Mouse (Mus musculus) limb, embryonic 12.5 days (tissue): ENCODE results near the gene Gzmg. TPM values are rescaled to one million over a fixed set of nuclear protein-coding genes. Genes with fewer than 3 reads are reported as not detected.
"Not testable (repeated sequence)": the region's sequence is repeated elsewhere in the genome, so short reads cannot be mapped to it uniquely, and the experiment has no call there.

ENCODE experiments used
- ATAC-seq: fragments of 200-750 bp; cut with Nextera tagmentation; 2 replicates; pipeline ENCODE4 v1.8.0; 2017; ENCODE audit warnings: low read depth, moderate TSS enrichment; ENCODE audit not compliant: insufficient number of reproducible peaks, insufficient read depth, low FRiP score, low TSS enrichment
- H3K27ac ChIP-seq: fragments of 300-500 bp; sonication (generic); 2 replicates; pipeline ENCODE4 v1.5.1; 2016; ENCODE audit warnings: mild to moderate bottlenecking, moderate library complexity
- H3K27me3 ChIP-seq: fragments of 300-500 bp; sonication (generic); 2 replicates; pipeline ENCODE4 v1.6.1; 2016; ENCODE audit warnings: mild to moderate bottlenecking, moderate library complexity
- H3K36me3 ChIP-seq: fragments of 300-500 bp; sonication (generic); 2 replicates; pipeline ENCODE4 v1.6.1; 2016; ENCODE audit warnings: mild to moderate bottlenecking, moderate library complexity
- H3K4me1 ChIP-seq: fragments of 300-500 bp; sonication (generic); replicated peaks from 2 replicates; pipeline ENCODE4 v1.6.1; 2016
- H3K4me2 ChIP-seq: fragments of 300-500 bp; sonication (generic); 2 replicates; pipeline ENCODE4 v1.6.1; 2016; ENCODE audit warnings: mild to moderate bottlenecking, moderate library complexity
- H3K4me3 ChIP-seq: fragments of 300-500 bp; sonication (generic); replicated peaks from 2 replicates; pipeline ENCODE4 v1.5.1; 2016; ENCODE audit warnings: mild to moderate bottlenecking
- H3K9ac ChIP-seq: fragments of 300-500 bp; sonication (generic); replicated peaks from 2 replicates; pipeline ENCODE4 v1.6.1; 2016; ENCODE audit warnings: mild to moderate bottlenecking, moderate library complexity
- H3K9me3 ChIP-seq: fragments of 300-500 bp; sonication (generic); 2 replicates; pipeline ENCODE4 v1.6.1; 2016; ENCODE audit warnings: mild to moderate bottlenecking, moderate library complexity
- WGBS: fragments of 180-500 bp; shearing (Covaris S2); methylation state at CpG from one replicate; pipeline ENCODE4 v1.1.7; 2016; 5-methylcytosine and 5-hydroxymethylcytosine counted together
- polyA plus RNA-seq: library from polyadenylated mRNA; unstranded; fragments of >200 nt; fragmentation: Nextera tagmentation; extraction: Ambion mirVana; gene quantifications from 2 replicates; pipeline ENCODE4 v1.2.1, GENCODE M21; 2016

Gzmg gene
- polyA plus RNA-seq = not detected in 2 replicates

DNA sequence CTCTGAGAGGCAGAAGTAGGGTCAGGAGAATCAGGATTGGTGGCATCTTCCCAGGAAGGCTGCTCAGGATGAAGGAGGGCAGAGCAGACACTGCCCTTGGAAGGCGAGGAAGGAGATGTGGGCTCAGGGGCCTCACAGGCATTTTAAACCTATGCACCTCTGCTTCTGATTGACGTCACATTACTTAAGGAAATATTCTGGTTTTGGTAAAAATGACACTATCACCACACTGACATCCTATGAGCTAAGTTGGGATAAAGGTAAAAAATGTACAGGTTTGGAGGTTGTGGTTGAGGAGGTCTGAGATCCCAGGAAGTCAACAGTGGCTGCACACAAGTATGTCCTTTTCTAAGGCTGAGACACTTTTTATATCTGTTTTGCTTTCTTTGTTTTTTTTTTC is at the start of gene Gzmg:
Gene Gzmg, minus strand, starts transcription at position 101 of the 400 bp plus-strand sequence.
- H3K9me3 ChIP-seq, H3K36me3 ChIP-seq, H3K4me3 ChIP-seq, H3K9ac ChIP-seq, H3K4me2 ChIP-seq, ATAC-seq, H3K27ac ChIP-seq, H3K4me1 ChIP-seq, H3K27me3 ChIP-seq: not testable (repeated sequence)
- WGBS = 93% methylated on average over 2 of the region's 2 CpGs

DNA sequence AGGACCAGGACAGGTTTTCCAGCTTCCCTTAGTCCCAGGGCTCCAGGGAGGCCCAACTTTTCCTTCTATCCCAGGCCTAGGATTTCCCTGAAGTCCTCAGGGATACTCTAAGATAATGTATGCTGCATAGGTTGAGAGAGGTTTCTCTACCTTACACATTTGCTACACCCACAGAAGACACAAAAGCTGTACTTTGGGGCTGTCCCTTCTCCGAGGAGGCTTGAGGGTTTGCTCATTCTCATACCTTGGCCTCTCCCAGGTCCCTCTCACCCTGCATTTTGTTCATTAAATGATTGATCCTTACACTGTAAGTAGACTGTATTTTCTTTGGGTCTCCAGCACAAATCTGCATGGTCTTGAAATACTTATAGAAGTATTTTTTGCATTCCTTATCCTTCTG is 46.2 kb upstream of the Gzmg start:
- H3K4me3 ChIP-seq = no peak overlapping the region
- H3K4me1 ChIP-seq = no peaks in the 10 kb centered on the region
- 83% methylated on average over 1 of the region's 1 CpGs for WGBS
- no peaks in the 10 kb centered on the region for H3K27me3 ChIP-seq
- no peaks in the 10 kb centered on the region for H3K9me3 ChIP-seq
- no peak overlapping the region for H3K27ac ChIP-seq
- H3K9ac ChIP-seq = no peak overlapping the region
- ATAC-seq = no peak
- H3K4me2 ChIP-seq = no peak overlapping the region
- H3K36me3 ChIP-seq = no peaks in the 10 kb centered on the region

DNA sequence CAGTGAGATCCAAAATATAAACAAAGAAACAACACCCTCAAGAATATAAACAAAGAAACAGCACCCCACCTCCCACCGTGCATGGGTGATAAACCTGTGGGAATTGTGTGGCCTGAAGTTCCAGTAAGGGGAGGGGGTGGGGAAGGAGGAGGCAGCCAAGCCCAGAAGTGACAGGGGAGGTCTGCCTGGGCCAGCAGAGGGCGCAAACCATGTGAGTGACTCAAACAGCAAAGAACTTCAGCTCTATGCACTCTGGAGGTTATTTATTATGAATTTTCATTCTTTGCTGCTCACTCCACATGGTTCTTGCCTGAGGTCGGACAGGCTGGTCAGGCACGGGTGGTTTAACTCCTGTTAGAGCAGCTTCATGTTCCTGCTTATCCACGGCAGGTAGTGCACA is 45.6 kb upstream of the Gzmg start:
- not testable (repeated sequence) for ATAC-seq

DNA sequence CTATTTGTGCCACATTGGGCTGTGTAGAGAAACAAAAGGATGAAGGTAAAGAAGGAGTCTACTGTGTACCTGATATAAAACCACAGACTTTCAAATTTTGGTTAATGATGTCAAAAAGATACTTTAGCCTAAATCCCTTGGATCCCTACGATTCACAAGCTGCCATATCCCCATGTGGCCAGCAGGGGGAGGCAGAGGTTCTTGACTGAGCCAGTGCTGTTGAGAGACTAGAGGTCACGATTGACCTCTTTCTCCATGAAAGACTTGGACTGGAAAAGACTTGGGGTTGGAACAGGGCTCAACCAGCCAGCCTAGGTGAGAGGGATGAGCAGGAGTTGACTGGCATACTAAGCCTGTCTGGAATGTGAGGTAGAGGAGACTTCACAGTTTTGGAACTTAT is 44.6 kb upstream of the Gzmg start:
- no peak overlapping the region for H3K27ac ChIP-seq
- H3K4me3 ChIP-seq = no peak overlapping the region
- no peak overlapping the region for H3K9ac ChIP-seq
- WGBS = 4% methylated on average over 2 of the region's 2 CpGs
- no peaks in the 10 kb centered on the region for H3K9me3 ChIP-seq
- no peaks in the 10 kb centered on the region for H3K36me3 ChIP-seq
- H3K4me2 ChIP-seq = no peak overlapping the region
- ATAC-seq = no peak
- H3K27me3 ChIP-seq = no peaks in the 10 kb centered on the region
- no peaks in the 10 kb centered on the region for H3K4me1 ChIP-seq

More for the DNA sequence above, 45.6 kb upstream of the Gzmg start:
- H3K27ac ChIP-seq, H3K9ac ChIP-seq, H3K27me3 ChIP-seq, H3K4me3 ChIP-seq, H3K36me3 ChIP-seq, H3K9me3 ChIP-seq, H3K4me1 ChIP-seq, H3K4me2 ChIP-seq: not testable (repeated sequence)
- 34% methylated on average over 5 of the region's 5 CpGs for WGBS

DNA sequence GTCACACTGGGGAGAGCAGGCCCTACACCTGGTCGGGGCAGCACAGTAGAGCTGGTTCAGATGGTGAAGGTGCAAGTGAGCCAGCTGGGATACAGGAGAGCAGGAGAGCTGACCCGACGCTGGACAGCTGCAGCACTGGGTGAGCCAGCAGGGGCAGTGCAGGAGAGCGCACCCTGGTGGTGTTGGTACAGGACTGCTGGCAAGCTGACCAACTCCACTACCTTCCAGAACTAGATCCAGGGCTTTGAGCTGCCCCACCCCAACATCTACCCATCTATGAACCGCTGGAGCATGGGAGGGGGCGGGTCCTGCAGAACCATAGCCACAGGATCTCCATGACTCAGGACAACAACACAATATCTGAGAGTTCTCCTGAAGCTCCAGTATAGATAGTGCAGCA is 27.6 kb upstream of the Gzmg start:
- no peak overlapping the region for H3K27ac ChIP-seq
- H3K9me3 ChIP-seq = no peaks in the 10 kb centered on the region
- H3K36me3 ChIP-seq = no peaks in the 10 kb centered on the region
- no peaks in the 10 kb centered on the region for H3K4me1 ChIP-seq
- H3K4me3 ChIP-seq = no peak overlapping the region
- WGBS = 57% methylated on average over 6 of the region's 6 CpGs
- ATAC-seq = no peak
- H3K4me2 ChIP-seq = no peak overlapping the region
- no peak overlapping the region for H3K9ac ChIP-seq
- H3K27me3 ChIP-seq = no peaks in the 10 kb centered on the region

DNA sequence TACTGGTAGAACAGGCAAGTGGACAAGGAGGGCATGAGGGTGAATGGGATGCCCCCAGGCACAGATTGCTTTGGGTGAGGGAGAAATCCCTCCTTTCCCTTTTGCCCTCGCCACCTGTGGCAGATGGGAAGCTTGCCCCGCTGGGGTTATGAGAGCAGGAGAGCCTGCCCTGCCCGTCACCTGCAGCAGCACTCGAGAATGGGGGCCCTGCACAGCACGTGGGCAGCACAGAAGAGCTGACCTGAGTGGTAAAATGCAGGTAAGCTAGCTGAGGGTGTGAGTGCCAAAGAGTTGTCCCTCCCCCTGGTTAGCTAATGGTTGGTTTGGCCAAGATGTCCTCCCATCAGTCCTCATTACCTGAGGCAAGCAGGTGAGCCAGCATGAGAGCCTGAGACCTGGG is 27.1 kb upstream of the Gzmg start:
- no peak for ATAC-seq
- no peak overlapping the region for H3K4me2 ChIP-seq
- no peak overlapping the region for H3K27ac ChIP-seq
- no peaks in the 10 kb centered on the region for H3K27me3 ChIP-seq
- H3K4me1 ChIP-seq = no peaks in the 10 kb centered on the region
- H3K36me3 ChIP-seq = no peaks in the 10 kb centered on the region
- H3K9ac ChIP-seq = no peak overlapping the region
- H3K9me3 ChIP-seq = no peaks in the 10 kb centered on the region
- WGBS = 75% methylated on average over 5 of the region's 5 CpGs
- H3K4me3 ChIP-seq = no peak overlapping the region

DNA sequence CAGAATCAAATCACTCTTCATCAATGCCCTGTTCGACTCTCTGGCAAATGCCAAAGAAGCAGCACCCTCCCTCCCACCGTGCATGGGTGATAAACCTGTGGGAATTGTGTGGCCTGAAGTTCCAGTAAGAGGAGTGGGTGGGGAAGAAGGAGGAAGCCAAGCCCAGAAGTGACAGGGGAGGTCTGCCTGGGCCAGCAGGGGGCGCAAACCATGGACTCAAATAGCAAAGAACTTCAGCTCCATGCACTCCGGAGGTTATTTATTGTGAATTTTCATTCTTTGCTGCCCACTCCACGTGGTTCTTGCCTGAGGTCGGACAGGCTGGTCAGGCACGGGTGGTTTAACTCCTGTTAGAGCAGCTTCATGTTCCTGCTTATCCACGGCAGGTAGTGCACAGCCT is 18.3 kb upstream of the Gzmg start:
- 22% methylated on average over 8 of the region's 8 CpGs for whole genome bisulfite sequencing

DNA sequence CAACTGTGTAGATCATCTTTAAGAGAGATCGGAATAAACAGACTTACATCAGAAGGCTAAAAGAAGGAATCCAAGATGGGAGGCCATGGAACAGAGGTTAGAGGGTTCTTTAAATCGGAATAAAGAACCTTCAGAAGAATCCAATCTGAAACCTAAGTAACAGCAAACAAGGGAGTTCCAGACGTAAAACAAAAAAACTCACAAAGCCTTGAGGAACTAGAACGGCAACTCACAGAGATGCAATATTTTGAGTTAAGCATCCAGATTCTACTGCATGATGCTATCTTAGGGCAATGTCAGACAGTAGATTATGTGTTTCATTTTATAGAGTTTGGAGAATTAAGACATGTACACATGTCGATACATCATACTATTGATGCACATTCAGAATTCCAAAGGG is 15.1 kb upstream of the Gzmg start, which contains the start of gene Gzmn:
Gene Gzmn, minus strand, starts transcription at position 101 of the 400 bp plus-strand sequence.
- Histone ChIP-seq H3K4me1 (no peaks in the 10 kb centered on the region), H3K9me3 (no peaks in the 10 kb centered on the region), H3K4me3 (no peak within 1 kb of the TSS), H3K36me3 (no peaks in the 10 kb centered on the region), H3K27ac (no peak within 1 kb of the TSS), H3K4me2 (no peak within 1 kb of the TSS), H3K27me3 (no peaks in the 10 kb centered on the region), H3K9ac (no peak within 1 kb of the TSS)
- no peak for ATAC-seq
- WGBS = 91% methylated on average over 5 of the region's 5 CpGs

More for the DNA sequence above, 18.3 kb upstream of the Gzmg start:
- H3K27ac ChIP-seq, H3K4me1 ChIP-seq, H3K9ac ChIP-seq, H3K9me3 ChIP-seq, H3K27me3 ChIP-seq, H3K36me3 ChIP-seq, H3K4me2 ChIP-seq, H3K4me3 ChIP-seq, ATAC-seq: not testable (repeated sequence)

DNA sequence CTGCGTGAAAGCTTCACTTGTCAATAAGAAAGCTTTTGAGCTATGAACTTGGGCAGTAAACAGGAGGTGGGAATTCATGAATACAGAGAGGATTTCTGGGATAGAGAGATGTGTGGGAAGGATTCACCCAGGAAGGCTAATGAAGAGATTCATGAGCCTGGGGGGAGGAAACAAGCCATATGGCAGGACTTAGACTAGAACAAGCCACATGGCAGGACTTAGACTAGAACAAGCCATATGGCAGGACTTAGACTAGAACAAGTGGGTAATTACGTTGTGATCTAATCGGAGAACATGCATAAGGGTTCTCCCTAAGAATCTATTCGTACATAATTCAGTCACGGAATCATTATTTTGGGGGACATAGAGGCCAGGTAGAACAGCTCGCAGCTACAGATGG is 14.0 kb upstream of the Gzmg start:
- ATAC-seq = no peak
- Histone ChIP-seq H3K27me3 (no peaks in the 10 kb centered on the region), H3K4me2 (no peak overlapping the region), H3K4me3 (no peak overlapping the region), H3K27ac (no peak overlapping the region), H3K4me1 (no peaks in the 10 kb centered on the region), H3K9me3 (no peaks in the 10 kb centered on the region), H3K9ac (no peak overlapping the region), H3K36me3 (no peaks in the 10 kb centered on the region)
- 88% methylated on average over 6 of the region's 6 CpGs for WGBS

DNA sequence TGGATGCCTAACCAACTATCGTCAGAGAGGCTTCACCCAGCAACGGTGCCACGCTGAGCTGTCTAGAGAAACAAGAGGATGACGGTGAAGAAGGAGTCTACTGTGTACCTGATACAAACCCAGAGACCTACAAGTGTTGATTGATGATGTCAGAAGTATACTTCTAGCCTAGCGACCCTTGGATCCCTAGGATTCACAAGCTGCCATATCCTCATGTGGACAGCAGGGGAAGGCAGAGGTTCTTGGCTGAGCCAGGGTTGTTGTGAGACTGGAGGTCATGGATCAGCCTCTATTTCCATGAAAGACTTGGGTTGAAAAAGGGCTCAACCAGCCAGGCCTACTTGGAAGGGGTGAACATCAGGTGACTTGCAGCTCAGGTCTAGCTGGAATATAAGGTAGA is 13.4 kb upstream of the Gzmg start:
- Histone ChIP-seq H3K36me3 (no peaks in the 10 kb centered on the region), H3K4me2 (no peak overlapping the region), H3K27me3 (no peaks in the 10 kb centered on the region), H3K9ac (no peak overlapping the region), H3K4me1 (no peaks in the 10 kb centered on the region), H3K27ac (no peak overlapping the region), H3K9me3 (no peaks in the 10 kb centered on the region), H3K4me3 (no peak overlapping the region)
- ATAC-seq = no peak
- WGBS = 91% methylated on average over 5 of the region's 5 CpGs

DNA sequence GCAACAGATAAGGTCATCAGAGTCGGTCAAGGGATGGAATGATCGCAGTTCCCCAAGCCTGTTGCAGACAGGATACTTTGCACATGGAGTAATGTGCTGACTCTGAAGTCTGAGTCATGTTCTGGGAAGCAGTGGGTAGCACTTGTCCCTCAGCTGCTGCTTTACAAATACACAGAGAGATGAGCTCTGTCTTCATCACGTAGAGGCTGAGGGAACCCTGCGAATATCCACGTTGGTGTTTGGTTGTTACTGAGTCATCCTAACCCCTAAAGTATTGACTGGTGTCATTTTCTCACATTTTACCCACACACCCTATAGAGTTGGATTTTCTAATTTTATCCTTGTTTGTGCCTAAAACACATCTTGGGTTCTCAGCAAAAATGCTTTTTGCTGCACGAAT is 8.6 kb upstream of the Gzmg start:
- Histone ChIP-seq H3K4me2 (no peak overlapping the region), H3K4me3 (no peak overlapping the region), H3K36me3 (no peaks in the 10 kb centered on the region), H3K4me1 (no peaks in the 10 kb centered on the region), H3K9ac (no peak overlapping the region), H3K27me3 (no peaks in the 10 kb centered on the region), H3K27ac (no peak overlapping the region), H3K9me3 (no peaks in the 10 kb centered on the region)
- no peak for ATAC-seq
- WGBS = 85% methylated on average over 6 of the region's 6 CpGs

DNA sequence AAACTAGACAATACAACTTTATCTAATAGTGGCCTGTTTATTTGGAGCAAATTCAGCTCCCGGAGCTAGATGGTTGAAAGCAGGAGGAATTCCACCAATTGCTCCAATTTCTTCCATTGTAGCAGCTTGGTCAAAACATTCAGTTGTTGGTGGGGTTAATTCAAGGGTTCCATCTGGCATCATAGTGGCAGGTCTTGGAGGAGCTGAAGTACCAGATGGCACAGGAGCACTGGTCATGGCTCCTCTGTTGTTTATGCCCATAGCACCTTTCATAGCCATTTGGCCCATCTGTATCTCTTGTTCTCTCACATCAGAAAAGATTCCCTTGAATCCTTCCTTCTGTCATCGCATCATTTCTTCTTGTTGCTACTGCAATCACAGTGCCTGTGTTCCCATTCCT is 2.7 kb upstream of the Gzmg start:
- no peak overlapping the region for H3K4me3 ChIP-seq
- no peaks in the 10 kb centered on the region for H3K27me3 ChIP-seq
- H3K4me2 ChIP-seq = no peak overlapping the region
- no peaks in the 10 kb centered on the region for H3K36me3 ChIP-seq
- 87% methylated on average over 2 of the region's 2 CpGs for WGBS
- no peaks in the 10 kb centered on the region for H3K4me1 ChIP-seq
- no peak overlapping the region for H3K9ac ChIP-seq
- no peak for ATAC-seq
- H3K27ac ChIP-seq = no peak overlapping the region
- no peaks in the 10 kb centered on the region for H3K9me3 ChIP-seq
